Mouse (Mus musculus) right cerebral cortex, postnatal 4 days (tissue): ENCODE measurements at regions not wholly inside any gene's neighbourhood (a gene's known extent, or its start where the extent isn't known, plus 50 kb on each side); places are given as distances from the start of the nearest gene placed in this dataset.

Source experiments
- DNase-seq: peaks from one replicate; pipeline ENCODE4 v3.0.0-alpha.2; 2022

DNA sequence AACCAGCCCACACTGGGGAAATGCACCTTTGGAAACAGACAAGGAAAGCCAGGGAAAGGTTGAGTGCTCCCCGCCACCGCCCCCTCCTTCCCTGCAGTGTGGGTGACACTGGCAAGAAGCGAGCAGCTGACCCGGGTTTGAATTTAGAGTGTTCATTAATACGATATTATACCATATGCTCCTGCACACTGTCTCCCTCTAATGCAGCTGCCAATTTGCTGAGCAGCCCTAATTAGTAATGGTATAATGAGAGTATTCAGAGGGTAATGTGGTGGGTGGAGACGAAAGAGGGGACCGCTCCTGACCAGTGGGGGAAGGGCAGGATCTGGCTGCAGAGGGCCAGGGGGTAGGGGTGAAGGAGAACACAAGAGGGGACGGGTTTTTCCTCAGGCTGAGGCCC is 111.9 kb upstream of the Lhx1 start:
- DNase-seq = no peak

DNA sequence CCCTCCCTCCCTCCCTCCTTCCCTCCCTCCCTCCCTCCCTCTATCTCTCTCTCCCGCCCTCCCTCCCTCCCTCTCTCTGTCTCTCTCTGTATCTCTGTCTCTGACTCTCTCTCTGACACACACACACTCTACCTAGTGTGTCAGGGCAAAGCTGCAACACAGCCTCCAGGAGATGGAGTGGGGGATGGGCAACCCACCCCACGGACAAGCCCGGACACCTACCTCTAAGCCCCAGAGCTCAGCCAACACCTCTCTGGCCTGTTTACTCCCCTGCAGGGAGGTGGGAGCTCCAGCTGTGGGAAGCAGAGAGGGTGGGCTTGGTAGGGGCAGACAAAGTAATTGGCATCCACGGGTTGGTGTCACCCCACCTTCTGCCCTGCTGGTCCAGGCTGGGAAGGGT is 109.7 kb upstream of the Lhx1 start:
- DNase-seq = no peak

DNA sequence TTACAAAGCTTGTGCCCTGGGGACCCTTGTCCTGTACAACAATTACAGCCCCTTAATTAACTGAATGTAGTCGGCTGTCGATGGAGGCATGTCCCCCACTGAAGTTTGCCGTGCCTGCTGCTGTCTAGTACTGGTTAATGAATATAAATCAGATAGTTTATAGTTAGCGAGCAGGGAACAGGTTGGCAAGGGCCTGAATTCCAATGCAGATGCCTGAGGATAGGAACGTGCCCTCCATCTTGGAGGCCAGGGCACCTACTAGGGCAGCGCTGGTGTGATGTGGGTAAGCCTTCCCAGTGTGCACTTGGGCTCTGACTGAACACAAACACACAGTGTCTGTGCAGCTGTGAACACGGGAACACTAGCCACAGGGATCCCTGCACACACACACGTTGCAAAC is 108.0 kb upstream of the Lhx1 start:
- DNase-seq = no peak

GRCm38 (mm10) chr11:84628111-84628510 is 102.8 kb upstream of the Lhx1 start:
- peak; percentile 22 for DNase-seq

DNA sequence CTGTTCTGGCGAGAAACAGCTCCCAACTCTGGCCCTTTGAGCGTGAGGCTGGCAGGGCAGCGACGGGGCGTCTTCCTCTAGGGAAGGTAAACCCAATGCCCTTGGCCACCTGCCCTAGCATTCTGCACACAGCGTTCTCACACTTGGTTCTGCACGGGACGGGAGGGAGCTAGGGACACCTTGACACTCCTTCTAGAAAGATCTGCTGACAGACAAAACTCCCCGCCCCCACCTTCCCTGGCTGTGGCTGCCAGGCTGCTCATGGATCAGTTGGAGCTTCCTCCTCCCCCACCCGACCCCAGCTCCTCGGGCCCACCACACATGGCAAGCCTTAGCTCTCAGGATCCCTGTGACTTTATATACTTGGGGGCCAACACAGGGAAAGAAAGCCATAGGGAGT is 102.3 kb upstream of the Lhx1 start:
- no peak for DNase-seq

DNA sequence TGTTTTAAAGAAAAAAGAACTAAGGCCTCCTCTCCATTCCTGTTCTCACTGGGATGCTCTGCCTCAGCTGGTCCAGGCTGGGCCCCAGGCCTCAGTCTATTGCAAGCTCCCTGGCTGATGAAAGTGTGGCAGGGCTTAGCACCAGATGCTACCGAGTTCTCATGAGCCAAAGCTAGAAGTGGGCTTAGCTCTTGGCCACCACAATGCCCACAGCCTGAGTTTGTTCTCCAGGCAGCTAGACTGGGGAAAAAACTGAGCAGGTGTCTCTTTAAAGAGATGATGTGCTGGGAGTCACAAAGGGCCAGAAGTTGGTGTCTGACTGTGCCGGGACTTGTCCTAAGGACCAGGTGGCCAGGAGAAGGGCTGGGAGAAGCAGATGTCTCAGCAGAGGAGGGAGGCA is 101.9 kb upstream of the Lhx1 start:
- DNase-seq = no peak

DNA sequence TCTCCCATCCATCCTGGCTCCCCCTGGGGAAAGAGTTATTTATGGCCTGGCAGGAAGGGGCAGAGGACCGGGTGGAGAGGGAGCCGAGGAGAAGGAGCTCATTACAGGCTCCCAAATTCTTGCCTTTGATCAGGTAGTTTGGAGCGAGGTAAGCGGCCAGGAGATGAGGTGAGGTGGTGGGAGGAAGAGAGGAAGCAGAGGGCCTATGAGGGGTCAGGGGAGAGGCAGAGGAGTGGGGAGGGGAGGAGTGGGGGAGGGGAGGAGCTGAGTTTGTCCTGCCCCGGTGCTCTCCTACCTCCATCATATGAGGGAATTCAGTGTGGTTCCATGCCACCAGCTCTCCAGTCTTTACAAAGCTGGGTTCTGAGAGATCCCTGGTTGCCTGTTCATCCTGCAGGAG is 98.8 kb upstream of the Lhx1 start:
- DNase-seq = no peak

DNA sequence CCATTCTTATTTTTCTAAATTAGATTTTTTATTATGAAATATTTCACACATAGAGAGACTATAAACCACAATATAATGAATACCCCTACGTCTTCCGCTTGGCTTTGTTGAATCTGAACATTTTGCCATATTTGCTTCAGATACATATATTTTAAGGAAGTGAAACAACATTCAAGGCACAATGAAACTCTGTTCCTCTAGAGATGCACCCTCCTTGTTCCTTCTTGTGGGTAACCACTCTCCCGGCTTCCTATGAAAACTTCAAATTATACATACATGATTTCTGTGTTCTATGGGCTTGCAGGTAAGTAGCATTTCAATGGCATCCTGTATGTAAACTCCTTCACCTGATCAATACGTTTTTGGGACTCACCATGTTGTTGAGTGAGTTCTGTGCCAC is 94.4 kb upstream of the Lhx1 start:
- no peak for DNase-seq

GRCm38 (mm10) chr11:84618576-84618975 is 93.2 kb upstream of the Lhx1 start:
- DNase-seq = no peak

DNA sequence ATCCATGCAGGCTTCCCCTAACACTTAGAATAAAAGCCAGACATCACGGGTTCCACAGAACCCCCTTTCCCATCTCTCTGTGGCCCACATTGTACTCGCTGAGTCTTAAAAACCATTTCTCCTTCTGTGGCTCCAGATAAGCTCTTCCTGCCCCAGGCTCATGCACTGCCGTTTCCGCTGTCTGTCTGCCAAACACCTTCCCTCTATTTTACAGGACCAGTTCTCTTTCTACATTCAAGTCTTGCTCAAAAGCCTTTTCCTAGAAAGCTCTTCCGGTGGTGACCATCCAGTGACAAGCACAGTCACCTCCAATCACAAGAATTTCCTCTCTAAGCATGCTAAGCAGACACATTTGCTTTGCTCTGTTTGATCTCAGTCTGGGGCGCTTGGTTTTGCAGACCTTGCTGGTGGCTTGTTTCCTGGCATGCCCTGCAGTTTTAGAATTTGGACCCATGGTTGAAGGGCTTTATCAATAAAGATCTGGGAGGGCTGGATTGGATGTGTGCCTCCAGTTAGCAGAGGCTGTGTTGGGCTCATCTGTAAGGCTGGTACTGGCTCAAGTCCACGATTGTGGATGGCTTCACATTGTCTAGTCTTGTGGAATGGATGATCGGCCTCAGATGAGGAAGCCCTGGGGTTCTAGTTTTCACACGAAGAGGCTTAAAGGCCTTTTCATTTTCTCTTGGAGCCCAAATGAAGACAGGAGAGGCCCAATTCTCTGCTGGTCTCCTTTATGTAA is 87.8 kb upstream of the Lhx1 start:
- no peak for DNase-seq

DNA sequence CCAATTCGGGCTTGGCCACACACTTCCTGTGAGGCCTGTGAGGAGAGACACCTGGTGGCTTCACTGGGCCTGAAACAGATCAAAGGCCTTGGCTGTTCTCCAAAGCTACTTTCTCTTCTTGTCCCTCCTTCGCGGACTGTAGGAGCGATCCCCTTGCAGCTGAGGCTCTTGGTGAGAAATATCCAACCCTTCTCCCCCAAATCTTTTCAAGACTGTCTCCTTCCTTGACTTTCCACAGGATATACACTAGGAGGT is 86.2 kb upstream of the Lhx1 start:
- no peak for DNase-seq

GRCm38 (mm10) chr11:84610774-84611624 is 85.7 kb upstream of the Lhx1 start:
- DNase-seq = no peak

DNA sequence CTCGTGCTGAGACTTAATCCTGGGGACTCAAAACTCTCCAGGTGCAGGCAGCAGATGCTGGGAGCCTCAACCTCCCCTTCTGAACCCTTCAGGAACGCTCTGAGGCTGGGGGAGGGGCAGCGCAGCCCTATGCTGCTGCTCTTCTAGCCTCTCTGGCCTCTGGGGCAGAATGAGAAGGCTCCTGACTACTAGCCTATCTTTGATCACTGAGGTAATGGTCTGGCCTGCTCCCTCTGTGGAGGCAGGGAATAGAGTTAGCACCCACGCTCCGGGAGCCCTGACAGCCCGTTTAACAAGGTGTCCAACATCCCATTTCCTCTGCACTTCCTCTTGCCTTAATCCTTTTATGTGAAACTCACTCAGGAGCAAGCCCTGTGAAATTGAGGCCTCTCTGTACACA is 79.4 kb upstream of the Lhx1 start:
- no peak for DNase-seq

GRCm38 (mm10) chr11:84599267-84599841 is 74.0 kb upstream of the Lhx1 start:
- no peak for DNase-seq

- no peak for DNase-seq
Observed at GRCm38 (mm10) chr11:84597572-84598295, 72.4 kb upstream of the Lhx1 start.

- DNase-seq = no peak
Observed at GRCm38 (mm10) chr11:84592715-84593339, 67.5 kb upstream of the Lhx1 start.

- DNase-seq = no peak
Observed at GRCm38 (mm10) chr11:84587107-84587506, 61.8 kb upstream of the Lhx1 start.

- DNase-seq = no peak
Observed at GRCm38 (mm10) chr11:84585626-84586025, 60.3 kb upstream of the Lhx1 start.

DNA sequence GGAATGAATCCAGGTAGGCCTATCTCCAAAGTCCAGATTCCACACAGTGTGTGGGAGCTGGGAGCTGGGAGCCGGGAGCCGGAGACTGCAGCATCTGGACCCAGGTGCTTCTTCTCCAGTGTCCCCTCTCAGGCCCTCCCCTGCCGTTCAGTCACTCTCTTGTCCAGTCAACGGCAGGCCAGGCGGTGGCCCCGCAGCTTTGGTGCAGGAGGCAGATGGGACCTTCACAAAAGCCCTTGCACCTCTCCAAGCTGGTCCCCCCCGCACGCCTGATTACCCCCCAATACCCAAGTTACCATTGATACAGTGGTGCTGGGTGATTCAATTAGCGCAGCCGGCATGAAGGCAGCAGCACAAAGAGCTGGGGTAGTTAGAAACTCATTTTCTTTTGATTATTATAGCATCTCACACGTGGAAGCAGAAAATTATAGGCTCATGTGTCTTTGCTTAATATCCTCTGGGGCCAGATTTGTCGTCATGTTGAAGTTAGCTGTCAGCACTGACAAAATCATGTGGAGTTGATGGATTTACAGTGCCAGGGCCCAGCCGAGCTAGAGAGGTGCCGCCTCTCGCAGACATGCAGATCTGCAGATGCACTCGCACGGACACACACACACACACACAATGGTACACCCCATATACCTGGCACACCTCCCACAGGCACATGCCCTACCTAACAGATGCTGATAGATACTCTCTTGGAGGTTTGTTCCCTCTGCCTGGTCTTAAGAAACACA is 53.6 kb upstream of the Lhx1 start:
- no peak for DNase-seq
